ENCODE assay signal across 3 mouse cellular contexts in the genomic region with DNA sequence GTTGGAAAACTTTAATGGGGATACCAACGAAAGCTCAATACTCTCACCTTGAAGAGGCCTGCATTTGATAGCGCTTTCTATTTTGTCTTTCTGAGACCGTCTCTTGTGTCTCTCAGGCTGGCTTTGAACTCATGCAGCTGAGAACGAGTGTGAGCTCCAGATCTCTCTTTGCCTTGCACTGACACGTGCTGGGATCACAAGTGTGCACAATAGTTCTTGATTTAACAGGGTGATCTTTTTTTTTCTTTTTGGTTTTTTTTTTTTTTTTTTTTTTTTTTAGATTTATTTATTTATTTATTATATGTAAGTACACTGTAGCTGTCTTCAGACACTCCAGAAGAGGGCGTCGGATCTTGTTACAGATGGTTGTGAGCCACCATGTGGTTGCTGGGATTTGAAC. TPM values are rescaled to one million over a fixed set of nuclear protein-coding genes. Genes with fewer than 3 reads are reported as not detected.
"Had no signal": no experiment of that assay in that cellular context is flagged by ENCODE, and none has a peak within 500 bp of the region (broad histone marks: within the 10 kb centered on the region; RNA-seq: fewer than 3 reads in every experiment).

No protein-coding gene starts in this region.

RNA-seq across cellular contexts. Expression of gene Eme1, which starts 2.5 kb away (rescaled TPM):
- total RNA-seq: layer of hippocampus, postnatal 36 days; left cerebral cortex, adult 18-20 months; left cerebral cortex, adult 2 months had no signal
